Mouse (Mus musculus) cerebellum, postnatal 4 days (tissue): Measurements from ENCODE around the gene Pqbp1.
"Not testable (repeated sequence)": the region's sequence is repeated elsewhere in the genome, so short reads cannot be mapped to it uniquely, and the experiment has no call there.

Experiments
- DNase-seq, 2 experiments: peaks; one replicate each; pipeline ENCODE4 v3.0.0; 2022; ENCODE audit warnings: low spot score in 2 of 2, mixed read lengths in 1 of 2

Gene Pqbp1

DNA sequence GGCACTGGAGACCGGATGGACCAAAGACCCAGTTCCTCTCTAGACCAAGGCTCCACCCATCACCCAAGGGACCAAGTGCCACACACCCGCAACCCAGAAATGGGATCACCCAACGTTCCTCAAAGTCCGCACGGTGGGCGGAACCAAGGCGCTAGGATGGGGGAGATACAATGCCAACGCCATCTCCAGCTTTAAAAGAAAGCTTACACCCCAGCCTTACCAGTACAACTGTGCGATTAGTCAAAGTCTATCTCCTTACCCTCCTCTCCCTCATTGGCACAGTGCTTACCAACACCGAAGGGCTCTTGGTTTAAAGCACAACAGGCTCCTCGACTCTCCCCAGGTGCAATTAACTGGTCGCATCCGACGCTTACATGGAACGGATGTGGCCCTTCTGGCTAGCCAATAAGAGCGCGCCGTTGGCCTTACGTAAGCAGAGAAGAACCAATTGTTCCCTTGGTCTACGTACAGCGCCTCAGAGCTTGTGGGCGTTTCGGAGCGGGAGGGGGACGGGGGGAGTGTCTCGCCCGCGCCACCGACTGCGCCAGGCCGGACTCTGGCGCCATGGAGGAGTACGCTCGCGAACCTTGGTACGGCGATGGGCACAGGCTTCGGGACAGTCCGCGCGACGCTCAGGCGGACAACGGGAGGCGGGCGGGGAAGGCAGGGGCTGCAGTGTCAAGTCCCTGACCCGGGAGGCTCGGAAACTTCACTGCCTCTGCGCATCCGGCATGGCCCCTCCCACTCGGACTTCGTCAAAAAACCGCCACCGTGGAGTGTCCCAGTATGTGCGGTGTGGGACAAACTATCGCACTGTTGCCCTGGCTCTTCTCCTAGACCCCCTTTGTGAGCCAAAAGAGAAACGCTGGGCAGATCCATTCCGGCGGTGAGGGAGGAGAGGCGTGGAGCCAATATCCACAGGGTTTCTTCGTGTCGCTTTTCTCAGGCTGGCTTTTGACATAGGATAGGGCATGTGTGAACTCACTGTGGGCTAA, at the start of gene Pqbp1, which contains the start of gene Timm17b:
Pqbp1 (minus strand) TSS at position 390 of the 995 bp plus-strand sequence.
Timm17b (plus strand) TSS at position 478 of the 995 bp plus-strand sequence.
- peak; percentile 42 to 72 for DNase-seq

DNA sequence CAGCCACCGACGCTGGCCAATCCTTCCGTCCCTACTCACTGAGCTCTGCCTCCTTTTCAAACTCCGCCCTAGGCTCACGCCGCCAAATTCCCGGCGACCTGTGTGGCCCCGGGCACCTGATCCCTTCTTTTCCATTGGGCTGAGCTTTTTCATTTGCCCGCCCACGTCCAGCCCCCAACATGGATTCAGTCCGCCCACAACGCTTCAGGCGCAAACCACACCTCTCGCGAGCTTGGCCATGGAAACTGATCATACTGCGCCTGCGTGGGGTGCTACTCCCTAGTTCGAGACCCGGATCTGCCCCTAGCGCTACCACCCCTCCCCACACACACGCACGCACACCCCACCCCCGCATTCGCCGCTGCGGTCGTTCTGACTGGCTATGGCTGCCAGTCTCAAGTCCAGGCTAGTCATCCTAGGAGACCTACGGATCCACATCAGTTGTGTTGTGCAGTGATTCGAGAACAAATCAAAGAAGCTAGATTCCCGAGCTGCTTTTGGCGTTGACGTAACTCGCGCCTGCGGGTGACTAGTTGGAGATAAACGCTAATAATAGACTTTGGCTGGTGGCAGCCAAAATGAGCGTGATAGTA, 48.9 kb upstream of the Pqbp1 start:
- DNase-seq = peak; percentile 66 to 86

DNA sequence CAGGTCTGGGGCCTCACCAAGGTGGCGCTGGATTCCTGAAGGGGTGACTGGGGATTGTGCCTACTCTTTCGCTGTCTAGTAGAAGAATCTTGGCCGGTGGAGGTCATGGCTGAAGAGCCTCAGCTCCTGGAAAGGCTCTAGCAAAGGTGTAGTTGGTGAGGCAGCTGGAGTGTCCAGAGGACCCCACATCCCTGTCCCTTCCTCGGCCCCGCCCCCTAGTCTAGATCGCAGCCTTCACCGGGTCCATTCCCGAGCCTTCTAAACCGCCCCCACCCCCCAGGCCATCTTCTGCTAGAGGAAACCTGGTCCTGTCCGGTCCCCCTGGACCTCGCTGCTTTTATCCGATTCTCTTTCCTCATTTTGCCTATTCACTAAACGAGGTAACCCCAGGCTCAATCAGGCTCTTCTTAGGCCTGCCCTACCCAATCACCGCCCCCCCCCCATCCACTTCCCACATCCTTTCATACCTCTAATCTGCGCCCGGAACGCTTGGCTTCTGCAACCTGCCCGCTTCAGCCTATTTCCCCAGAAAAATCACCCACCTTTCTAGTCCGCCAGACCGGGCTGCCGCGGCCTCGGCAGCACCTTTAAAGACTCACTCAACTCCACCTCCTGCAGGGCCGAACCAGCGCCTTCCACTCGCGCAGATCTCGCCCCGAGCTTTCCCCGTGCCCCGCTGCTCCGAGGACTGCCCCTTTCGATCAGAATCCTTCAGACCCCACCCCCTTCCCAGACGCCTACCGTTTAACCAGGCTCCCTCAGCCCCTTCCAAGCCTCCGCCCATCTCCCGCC, 48.2 kb upstream of the Pqbp1 start, which contains the start of gene Hdac6:
Hdac6 (minus strand) TSS at position 782 of the 792 bp plus-strand sequence.
- peak in 1 of 2 experiments; percentile 15 for DNase-seq

DNA sequence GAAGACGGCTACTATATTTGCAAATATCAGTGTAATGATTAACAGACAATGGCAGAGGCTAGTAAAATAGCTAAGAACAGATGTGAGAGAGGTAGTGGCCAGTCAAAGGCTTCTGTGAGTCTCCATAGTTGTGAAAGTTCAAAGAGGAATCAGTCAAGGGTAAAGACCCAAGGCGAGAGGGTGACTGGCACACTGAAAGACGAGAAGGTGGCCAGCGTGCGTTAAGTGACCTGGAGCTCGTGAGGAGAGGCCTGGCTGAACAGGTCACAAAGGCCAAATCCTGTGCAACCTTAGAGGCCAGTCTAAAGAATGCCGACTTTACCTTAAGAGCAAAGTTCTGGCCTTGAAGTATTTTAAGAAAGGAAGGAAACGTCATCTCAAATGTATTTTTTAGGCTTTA, 46.5 kb upstream of the Pqbp1 start:
- DNase-seq = no peak

DNA sequence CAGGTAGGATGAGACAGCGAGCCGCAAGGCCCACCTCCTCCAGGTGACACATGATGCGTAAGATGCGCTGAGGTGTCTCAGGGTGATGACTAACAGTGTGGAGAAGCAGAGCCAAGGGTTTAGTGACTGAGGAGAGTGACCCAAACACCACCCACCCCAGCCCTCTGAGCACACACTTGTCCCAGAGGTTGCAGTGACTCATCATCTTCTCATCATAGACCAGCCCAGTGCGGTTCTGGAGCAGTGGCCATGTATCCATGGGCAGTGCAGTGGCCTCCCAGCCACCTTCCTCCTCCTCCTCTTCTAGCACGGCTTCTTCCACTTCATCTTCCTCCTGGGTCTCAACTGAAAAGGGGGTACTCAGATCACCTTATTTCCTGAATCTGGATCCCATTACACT, 38.6 kb upstream of the Pqbp1 start:
- no peak for DNase-seq

DNA sequence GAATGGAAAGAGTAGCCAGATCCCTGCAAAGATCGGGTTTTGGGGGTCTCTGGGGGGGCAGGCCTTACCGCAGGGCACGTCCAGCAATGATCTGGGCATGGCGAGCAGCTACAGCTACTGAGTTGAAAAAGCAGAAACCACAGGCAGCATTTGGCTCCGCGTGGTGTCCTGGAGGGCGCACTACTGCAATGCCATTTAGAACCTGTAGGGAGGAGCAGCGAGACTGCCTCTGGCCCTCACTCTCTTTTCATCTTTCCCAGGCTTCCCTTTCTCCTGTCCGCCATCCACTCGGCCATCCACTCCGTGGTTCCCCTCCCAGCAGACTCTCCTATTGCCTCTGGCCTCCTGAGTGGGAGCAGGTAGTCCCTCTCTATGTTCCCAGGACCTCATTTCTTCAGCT, 37.8 kb upstream of the Pqbp1 start:
- DNase-seq = no peak

DNA sequence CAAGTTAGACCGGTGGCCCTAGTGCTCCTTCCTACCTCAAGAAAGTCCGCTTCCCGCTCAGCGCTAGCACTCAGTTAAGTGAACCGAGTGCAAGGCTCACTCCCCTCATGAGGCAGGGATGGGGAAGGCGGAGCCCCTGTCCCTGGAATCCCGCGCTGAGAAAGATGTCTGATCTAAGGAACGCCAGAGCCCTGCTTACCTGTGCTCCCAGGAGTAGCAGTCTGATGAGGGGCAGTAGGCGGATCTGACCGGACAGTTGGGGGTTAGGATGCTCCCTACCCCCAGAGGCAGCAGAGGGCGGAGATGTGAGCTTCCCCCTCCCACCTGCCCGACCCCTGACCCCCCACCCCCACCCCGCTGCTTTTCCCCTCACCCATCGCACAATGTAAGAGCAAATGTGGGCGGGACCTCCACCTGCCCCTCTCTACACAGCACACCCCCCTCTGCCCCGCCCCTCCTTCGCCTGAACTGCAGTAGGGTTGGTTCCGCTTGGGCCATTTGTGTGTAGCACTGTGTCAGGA, 29.3 kb upstream of the Pqbp1 start, which contains the start of gene Eras:
Eras (minus strand) TSS at position 338 of the 521 bp plus-strand sequence.
- DNase-seq = no peak

DNA sequence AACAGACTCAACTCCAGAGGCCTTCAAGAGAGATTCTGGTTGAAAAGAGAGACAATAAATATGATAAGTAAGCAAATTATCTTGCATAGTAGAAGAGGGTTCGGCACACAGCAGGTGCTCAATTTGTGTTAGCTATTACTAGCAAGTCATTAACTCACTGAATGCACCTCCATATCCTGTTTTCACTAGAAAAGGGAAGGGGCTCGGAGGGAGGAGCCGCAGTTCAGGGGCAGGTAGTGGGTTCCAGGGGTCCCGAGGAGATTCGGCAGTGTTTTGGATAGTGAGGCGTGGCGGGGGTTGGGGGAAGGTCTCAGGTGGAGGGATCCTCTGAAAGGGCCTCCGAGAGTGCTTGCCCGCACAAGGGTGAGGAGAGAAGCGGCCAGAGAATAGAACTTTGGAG, 28.0 kb upstream of the Pqbp1 start:
- DNase-seq = no peak

DNA sequence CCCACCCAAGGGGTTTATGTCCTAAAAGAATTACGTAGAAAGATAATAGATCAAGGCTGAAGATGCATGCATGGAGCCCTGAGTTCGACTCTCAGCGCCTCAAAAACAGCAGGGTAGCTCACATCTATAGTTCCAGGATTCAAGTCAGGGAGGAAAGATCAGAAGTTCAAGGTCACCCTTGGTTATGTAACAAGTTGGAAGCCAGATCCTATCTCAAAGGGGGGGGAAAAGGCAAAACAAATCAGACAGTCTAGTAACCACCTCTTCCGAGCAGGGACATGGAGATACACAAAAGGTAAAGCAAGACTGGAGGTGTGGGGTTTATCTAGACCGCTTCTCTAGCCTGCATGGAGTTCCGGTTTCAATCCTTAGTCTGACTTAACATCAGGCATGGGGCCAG, 27.2 kb upstream of the Pqbp1 start:
- DNase-seq = no peak

DNA sequence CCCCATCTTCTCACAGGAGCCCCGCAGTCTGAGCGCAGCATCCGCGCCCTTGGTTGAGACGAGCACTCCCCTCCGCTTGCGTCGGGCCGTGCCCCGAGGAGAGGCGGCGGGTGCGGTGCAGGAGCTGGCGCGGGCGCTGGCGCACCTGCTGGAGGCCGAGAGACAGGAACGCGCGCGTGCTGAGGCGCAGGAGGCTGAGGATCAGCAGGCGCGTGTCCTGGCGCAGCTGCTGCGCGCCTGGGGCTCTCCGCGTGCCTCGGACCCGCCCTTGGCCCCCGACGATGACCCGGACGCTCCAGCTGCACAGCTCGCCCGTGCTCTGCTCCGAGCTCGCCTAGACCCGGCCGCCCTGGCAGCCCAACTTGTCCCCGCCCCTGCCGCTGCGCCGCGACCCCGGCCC, 23.0 kb upstream of the Pqbp1 start:
- DNase-seq = peak in 1 of 2 experiments; percentile 16

DNA sequence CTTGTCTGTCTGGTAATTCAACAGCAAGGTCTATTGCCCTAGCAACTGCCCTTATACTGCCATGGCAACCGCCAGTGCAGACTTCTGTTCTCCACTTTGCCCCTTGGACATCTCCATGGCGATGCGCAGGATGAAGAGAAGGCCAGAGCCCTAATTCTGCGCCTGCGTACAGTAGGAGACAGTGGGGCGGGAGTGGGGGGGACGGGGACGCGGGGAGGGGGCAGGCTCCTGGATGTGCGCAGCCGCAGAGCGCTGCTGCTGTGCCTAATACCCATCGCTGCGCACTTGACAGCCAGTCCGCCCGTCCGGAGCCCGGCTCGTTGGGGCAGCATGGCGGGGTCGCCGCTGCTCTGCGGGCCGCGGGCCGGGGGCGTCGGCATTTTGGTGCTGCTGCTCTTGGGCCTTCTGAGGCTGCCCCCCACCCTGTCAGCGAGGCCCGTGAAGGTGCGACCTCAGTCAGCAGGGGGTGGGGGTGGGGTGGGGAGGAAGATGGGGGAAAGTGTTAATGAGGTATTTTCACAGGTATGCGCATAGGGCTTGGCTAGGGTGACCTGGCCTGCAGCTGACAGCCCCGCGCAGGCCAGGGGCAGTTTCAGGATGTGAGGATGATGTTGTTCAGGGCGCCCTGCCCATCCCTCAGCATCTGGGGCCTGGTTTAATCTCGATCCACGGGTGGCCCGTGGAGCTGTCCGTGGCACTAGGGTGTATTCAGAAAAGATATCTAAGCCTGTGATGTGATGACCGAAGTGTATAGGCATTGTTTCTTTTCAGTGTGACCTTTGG, 20.7 kb upstream of the Pqbp1 start, which contains the start of gene Pcsk1n:
Pcsk1n (plus strand) TSS at position 222 of the 783 bp plus-strand sequence.
- peak in 1 of 2 experiments; percentile 45 for DNase-seq

DNA sequence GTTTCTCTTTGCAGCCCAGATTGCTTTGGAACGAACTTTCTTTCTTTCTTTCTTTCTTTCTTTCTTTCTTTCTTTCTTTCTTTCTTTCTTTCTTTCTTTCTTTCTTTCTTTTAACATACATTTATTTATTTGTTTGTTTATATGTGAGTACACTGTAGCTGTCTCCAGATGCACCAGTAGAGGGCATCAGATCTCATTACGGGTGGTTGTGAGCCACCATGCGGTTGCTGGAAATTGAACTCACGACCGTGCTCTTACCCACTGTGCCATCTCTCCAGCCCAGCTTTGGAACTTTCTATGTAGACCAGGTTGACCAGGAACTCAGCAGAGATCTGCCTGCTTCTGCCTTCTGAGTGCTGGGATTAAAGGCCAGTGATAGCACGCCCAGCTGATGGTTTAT, 18.9 kb upstream of the Pqbp1 start:
- not testable (repeated sequence) for DNase-seq

DNA sequence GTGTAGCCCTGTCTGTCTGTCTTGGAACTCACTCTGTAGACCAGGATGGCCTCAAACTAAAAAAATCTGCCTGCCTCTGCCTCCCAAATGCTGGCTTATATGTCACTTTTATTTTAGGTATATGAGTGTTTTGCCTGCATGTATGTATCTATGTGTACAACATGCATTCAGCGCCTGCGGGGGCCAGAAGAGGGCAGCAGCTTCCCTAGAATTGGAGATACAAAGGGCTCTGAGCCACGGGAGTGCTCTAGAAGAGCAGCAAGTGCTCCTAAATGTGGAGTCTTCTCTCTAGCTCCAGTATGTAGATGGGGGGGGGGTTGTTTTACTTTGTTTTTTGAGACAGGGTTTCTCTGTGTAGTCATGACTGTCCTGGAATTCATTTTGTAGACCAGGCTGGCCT, 16.6 kb upstream of the Pqbp1 start:
- DNase-seq = peak in 1 of 2 experiments; percentile 21

DNA sequence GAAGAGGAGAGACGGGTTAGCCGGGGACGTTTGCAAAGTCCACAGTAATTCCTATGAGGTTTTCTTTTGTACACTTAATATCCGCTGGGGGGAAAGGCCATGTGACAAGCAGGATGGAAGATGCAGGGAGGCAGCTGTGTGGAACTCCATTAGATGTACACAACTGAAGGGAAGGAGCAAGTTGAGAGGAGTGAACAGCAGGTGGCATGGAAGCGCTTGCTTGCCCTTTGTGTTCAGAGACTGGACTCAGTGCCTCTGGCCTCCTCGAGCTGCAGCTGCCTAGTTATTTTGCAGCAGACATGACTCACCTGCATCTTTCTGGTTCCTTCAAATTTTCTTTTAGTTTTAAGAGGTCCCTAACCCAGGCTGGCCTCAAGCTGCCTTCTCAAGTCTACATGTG, 11.4 kb upstream of the Pqbp1 start:
- no peak for DNase-seq

DNA sequence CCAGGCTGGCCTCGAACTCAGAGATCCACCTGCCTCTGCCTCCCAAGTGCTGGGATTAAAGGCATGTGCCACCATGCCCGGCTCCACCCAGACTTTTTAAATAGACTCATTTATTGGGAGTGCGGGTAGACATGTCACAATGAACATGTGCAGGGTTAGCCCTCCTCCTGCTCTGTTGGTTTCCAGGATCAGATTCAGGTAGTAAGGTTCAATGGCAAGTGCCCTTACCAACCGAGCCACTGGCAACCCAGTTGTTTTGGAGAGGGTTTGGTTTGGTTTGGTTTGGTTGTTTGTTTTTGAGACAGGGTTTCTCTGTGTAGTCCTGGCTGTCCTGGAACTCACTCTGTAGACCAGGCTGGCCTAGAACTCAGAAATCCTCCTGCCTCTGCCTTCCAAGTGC, 10.2 kb upstream of the Pqbp1 start, which contains the start of gene Gm10490:
Gm10490 (plus strand) TSS at position 301 of the 400 bp plus-strand sequence.
- DNase-seq = not testable (repeated sequence)

DNA sequence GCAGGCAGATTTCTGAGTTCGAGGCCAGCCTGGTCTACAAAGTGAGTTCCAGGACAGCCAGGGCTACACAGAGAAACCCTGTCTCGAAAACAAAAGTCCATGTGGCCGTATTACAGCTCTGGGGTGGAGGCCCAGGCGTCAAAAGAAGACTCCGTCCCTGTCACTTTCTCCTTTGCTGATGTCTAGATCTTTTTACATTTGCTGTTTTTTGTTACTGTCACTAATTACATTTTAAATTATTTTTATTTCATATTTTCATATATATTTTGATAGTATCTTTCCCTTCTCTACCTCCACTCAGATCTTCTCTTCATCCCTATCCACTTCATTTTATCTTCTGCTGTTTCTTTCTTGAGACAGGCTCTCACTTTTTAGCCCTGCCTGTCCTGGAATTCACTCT, 8.7 kb upstream of the Pqbp1 start, which contains the start of gene Gm10491:
Gm10491 (minus strand) TSS at position 101 of the 400 bp plus-strand sequence.
- no peak for DNase-seq

DNA sequence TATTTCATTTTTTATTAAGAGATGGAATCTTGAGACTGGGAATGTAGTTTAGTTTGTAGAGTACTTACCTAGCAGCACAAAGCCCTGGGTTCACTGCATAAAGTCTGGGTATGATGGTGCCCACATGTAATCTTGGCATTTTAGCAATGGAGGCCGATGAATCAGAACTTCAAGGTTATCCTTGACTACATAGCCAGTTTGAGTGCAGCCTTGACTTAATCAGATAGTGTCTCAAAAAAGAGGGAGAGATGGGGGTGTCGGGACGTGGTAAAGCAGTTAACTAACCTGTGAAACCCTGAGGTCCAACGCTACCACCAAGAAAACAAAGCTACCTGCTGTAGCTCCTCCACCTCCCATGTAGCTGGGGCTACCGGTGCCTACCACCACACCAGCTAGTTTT, 5.4 kb upstream of the Pqbp1 start:
- DNase-seq = no peak

DNA sequence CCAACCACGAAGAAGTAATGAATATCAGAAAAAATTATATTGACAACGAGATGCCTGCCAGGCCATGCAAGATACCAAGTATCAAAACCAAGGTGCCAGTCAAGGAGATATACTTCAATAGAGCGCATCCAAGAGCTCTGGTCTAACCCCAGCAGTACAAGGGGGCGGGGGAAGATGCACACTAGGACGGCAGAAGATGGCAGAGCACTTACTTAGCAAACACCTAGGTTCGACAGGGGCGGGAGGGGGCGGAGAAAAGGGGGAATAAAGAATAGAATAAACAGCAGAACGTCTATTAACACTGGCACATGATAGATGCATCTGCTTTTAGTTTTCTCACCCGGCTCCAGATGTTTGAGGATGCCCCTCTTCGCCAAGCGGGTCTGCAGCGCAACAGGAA, 858 bp downstream of the Pqbp1 start:
- no peak for DNase-seq

DNA sequence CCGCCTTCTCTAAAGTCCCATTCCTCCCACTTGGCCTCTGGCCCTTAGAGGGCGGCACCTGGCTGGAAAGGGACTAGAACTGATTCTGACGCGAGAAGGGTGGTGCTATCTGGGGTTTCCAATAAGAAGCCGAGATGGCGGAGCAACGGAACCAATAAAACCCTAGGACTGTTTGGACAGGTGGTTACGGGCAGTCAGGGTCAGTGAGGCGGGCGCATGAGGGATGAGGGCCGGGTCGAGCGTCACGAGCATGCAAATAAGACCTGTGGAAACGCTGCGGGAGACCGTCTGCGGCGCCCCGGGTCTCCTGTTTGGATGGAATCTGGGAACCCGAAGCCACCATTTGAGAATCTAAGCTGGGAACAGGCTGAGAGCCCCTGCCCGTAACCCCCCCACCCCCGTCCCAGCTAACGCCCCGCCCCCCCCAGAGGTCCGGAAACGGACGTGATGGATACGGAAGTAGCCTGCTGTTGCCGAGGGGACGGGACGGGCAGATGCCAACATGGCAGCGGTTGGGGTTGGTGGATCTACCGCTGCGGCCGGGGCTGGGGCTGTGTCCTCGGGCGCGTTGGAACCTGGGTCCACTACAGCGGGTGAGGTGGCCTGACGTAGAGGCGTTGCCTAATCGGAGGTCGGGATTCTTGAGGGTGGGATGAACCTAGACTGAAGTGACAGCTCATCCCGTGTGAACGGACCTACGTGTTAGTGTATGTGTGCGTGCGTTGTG, 15.1 kb downstream of the Pqbp1 start, which contains the start of gene Slc35a2:
Slc35a2 (plus strand) TSS at position 188 of the 727 bp plus-strand sequence.
- DNase-seq = peak; percentile 39 to 73

DNA sequence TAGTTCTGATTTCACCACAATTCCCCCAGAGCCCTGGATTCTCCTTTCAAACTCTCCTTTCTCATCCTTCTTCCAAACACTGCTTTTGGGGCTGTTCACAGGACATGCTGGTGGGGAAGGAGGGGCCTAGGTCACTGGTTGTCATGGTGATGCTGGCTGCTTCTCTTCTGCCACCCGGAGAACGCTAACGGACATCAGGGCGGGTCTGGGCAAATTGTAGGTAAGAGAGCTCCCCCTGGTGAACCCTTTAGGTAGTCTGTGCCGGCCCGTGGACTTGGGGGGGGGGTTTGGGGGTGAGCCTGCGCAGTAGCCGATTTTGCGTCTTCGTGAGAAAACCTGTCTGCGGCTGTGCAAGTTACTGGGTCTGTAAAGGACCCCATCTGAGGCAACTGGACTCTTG, 19.2 kb downstream of the Pqbp1 start:
- DNase-seq = peak in 1 of 2 experiments; percentile 57
